Mouse (Mus musculus): Measurements from ENCODE around the gene 6030468B19Rik. TPM values are rescaled to one million over a fixed set of nuclear protein-coding genes. Genes with fewer than 3 reads are reported as not detected.

Gene 6030468B19Rik
- polyA plus RNA-seq, 1 experiment: not detected

Other genes starting within 250 kb of the 6030468B19Rik start
- 11.9 and 19.1 TPM in 2 replicates for gene Tnrc6c, start 143.4 kb upstream of the 6030468B19Rik start, polyA plus RNA-seq (2012; rRNA removed)
- 3.1 and 3.4 TPM in 2 replicates for gene Tmc8, start 15.6 kb upstream of the 6030468B19Rik start, polyA plus RNA-seq (2012; rRNA removed)
- 48.2 and 55.4 TPM in 2 replicates for gene Tmc6, start 15.5 kb upstream of the 6030468B19Rik start, polyA plus RNA-seq (2012; rRNA removed)
- gene Gm20708, start 12.0 kb downstream of the 6030468B19Rik start, polyA plus RNA-seq (2012; rRNA removed): 0.22 TPM in 1 of 2 replicates, not detected in the other
- gene Syngr2, start 12.0 kb downstream of the 6030468B19Rik start, polyA plus RNA-seq (2012; rRNA removed): 90.0 and 106 TPM in 2 replicates
- 11.8 and 13.1 TPM in 2 replicates for gene Afmid, start 28.3 kb downstream of the 6030468B19Rik start, polyA plus RNA-seq (2012; rRNA removed)
- 6.5 and 8.8 TPM in 2 replicates for gene Tk1, start 28.4 kb downstream of the 6030468B19Rik start, polyA plus RNA-seq (2012; rRNA removed)
- 3.3 and 4.3 TPM in 2 replicates for gene Birc5, start 51.6 kb downstream of the 6030468B19Rik start, polyA plus RNA-seq (2012; rRNA removed)
- not detected in 2 replicates for gene Tmem235, start 63.1 kb downstream of the 6030468B19Rik start, polyA plus RNA-seq (2012; rRNA removed)
- gene Tha1, start 75.8 kb downstream of the 6030468B19Rik start, polyA plus RNA-seq (2012; rRNA removed): 13.7 and 16.3 TPM in 2 replicates
- gene Socs3, start 172.4 kb downstream of the 6030468B19Rik start, polyA plus RNA-seq (2012; rRNA removed): 7.8 and 9.8 TPM in 2 replicates
- gene Pgs1, start 188.6 kb downstream of the 6030468B19Rik start, polyA plus RNA-seq (2012; rRNA removed): 24.6 and 31.2 TPM in 2 replicates